Mouse (Mus musculus) embryonic facial prominence, embryonic 11.5 days (tissue): ENCODE data around the gene Lce3c. TPM values are rescaled to one million over a fixed set of nuclear protein-coding genes. Genes with fewer than 3 reads are reported as not detected.

Experiments
- ATAC-seq: fragments of 200-750 bp; cut with Nextera tagmentation; replicated peaks from 2 replicates; pipeline ENCODE4 v1.8.0; 2017; ENCODE audit warnings: low read depth; ENCODE audit not compliant: insufficient number of reproducible peaks, low FRiP score, low TSS enrichment
- DNase-seq: peaks from one replicate; pipeline ENCODE4 v3.0.0-alpha.2; 2015; ENCODE audit warnings: low spot score
- H3K27ac ChIP-seq: fragments of 300-500 bp; sonication (generic); replicated peaks from 2 replicates; pipeline ENCODE4 v1.5.1; 2014; ENCODE audit warnings: mild to moderate bottlenecking, low read depth, low read length, control low read depth
- H3K27me3 ChIP-seq: fragments of 300-500 bp; sonication (generic); 2 replicates; pipeline ENCODE4 v1.6.1; 2014; ENCODE audit warnings: mild to moderate bottlenecking, low read length, moderate library complexity, mixed read lengths; ENCODE audit not compliant: control insufficient read depth, insufficient read depth
- H3K36me3 ChIP-seq: fragments of 300-500 bp; sonication (generic); replicated peaks from 2 replicates; pipeline ENCODE4 v1.6.1; 2014; ENCODE audit warnings: low read depth, mild to moderate bottlenecking, low read length, moderate library complexity, mixed read lengths; ENCODE audit not compliant: control insufficient read depth, insufficient read depth
- H3K4me1 ChIP-seq: fragments of 300-500 bp; sonication (generic); 2 replicates; pipeline ENCODE4 v1.6.1; 2014; ENCODE audit warnings: low read length, mixed read lengths; ENCODE audit not compliant: control insufficient read depth, insufficient read depth
- H3K4me2 ChIP-seq: fragments of 300-500 bp; sonication (generic); 2 replicates; pipeline ENCODE4 v1.6.1; 2014; ENCODE audit warnings: low read depth, mild to moderate bottlenecking, control low read depth, low read length, moderate library complexity
- H3K4me3 ChIP-seq: fragments of 300-500 bp; sonication (generic); 2 replicates; pipeline ENCODE4 v1.5.1; 2014; ENCODE audit warnings: low read depth, low read length, control low read depth
- H3K9ac ChIP-seq: fragments of 300-500 bp; sonication (generic); replicated peaks from 2 replicates; pipeline ENCODE4 v1.6.1; 2014; ENCODE audit warnings: mild to moderate bottlenecking, control low read depth, low read length
- H3K9me3 ChIP-seq: fragments of 300-500 bp; sonication (generic); replicated peaks from 2 replicates; pipeline ENCODE4 v1.6.1; 2016; ENCODE audit warnings: mild to moderate bottlenecking, low read length, inconsistent platforms, mixed read lengths; ENCODE audit not compliant: control insufficient read depth
- WGBS: fragments of 180-500 bp; shearing (Covaris S2); extraction: QIAGEN DNeasy Blood & Tissue Kit; methylation state at CpG from one replicate; pipeline ENCODE4 v1.1.7; 2014; 5-methylcytosine and 5-hydroxymethylcytosine counted together
- polyA plus RNA-seq: library from polyadenylated mRNA; unstranded; fragments of >200 nt; fragmentation: Nextera tagmentation; extraction: Ambion mirVana; gene quantifications from 2 replicates; pipeline ENCODE4 v1.2.1, GENCODE M21; 2014

Gene Lce3c
- polyA plus RNA-seq, 1 experiment from 2014 or later = not detected

DNA sequence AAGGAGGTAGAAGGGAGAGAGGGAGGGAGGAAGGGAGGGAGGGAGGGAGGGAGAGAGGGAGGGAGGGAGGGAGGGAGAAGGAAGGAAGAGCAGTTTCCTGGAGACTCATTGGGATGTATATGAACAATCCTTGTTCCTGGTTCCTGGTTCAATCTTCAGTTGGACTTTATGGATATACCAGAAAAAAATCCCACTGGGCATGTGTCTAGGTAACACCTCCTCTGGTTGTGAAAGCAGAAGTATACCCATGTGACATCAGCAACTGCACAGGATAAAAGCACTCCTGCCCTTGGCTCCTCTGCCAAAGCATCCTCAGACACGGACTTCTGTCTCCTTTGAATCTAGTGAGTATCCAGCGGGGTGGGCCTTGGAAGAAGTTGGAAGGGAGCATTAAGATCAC lies 11.6 kb upstream of the Lce3c start, which contains the start of gene Lce3b:
Lce3b (plus strand) TSS at position 301 of the 400 bp plus-strand sequence.
- H3K4me3 ChIP-seq = no peak within 1 kb of the TSS
- H3K36me3 ChIP-seq = no peaks in the 10 kb centered on the region
- no peak within 1 kb of the TSS for H3K4me2 ChIP-seq
- H3K9ac ChIP-seq = no peak within 1 kb of the TSS
- no peaks in the 10 kb centered on the region for H3K27me3 ChIP-seq
- ATAC-seq (no peak), DNase-seq (no peak)
- H3K9me3 ChIP-seq = no peaks in the 10 kb centered on the region
- no peak within 1 kb of the TSS for H3K27ac ChIP-seq
- WGBS = 58% methylated on average over 2 of the region's 2 CpGs
- no peaks in the 10 kb centered on the region for H3K4me1 ChIP-seq

DNA sequence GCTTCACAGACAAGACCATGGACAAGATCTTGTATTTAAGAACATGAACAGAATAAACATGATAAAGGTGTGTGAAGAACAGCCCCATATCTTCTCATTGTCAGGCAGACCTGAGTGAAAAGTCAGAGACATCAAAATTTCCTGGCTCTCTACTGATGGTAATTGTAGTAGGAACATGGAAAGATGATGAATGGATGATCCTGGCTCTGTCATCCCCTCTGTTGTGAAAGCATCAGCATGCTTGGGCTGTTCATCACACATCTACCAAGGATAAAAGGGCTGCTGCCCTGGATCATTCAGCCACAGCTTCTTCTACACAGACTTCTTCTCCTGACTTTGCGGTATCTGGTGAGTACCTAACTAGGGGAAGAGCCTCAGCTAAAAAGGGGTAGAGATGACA lies 12.8 kb downstream of the Lce3c start, which contains the start of gene Lce3d:
Lce3d (plus strand) TSS at position 301 of the 400 bp plus-strand sequence.
- ATAC-seq (no peak), DNase-seq (no peak)
- no peak within 1 kb of the TSS for H3K9ac ChIP-seq
- H3K27me3 ChIP-seq = no peaks in the 10 kb centered on the region
- no peak within 1 kb of the TSS for H3K4me3 ChIP-seq
- no peak within 1 kb of the TSS for H3K4me2 ChIP-seq
- WGBS = 100% methylated on average over 1 of the region's 1 CpGs
- no peaks in the 10 kb centered on the region for H3K4me1 ChIP-seq
- H3K9me3 ChIP-seq = no peaks in the 10 kb centered on the region
- H3K36me3 ChIP-seq = no peaks in the 10 kb centered on the region
- no peak within 1 kb of the TSS for H3K27ac ChIP-seq

DNA sequence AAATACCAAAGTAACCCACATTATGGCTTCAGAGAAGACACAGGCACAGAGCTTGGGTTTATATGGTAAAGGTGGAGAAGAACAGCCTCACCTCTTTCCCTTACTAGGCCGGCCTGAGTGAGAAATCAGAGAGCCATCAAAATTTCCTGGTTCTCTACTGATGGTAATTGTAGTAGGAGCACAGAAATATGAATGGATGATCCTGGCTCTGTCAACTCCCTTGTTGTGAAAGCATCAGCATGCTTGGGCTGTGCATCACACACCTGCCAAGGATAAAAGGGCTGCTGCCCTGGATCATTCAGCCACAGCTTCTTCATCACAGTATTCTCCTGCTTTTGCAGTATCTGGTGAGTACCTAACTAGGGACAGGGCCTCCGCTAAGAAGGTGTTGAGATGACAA lies 22.5 kb downstream of the Lce3c start, which contains the start of gene Lce3e:
Lce3e (plus strand) TSS at position 301 of the 400 bp plus-strand sequence.
- H3K4me2 ChIP-seq = no peak within 1 kb of the TSS
- no peaks in the 10 kb centered on the region for H3K36me3 ChIP-seq
- H3K27ac ChIP-seq = no peak within 1 kb of the TSS
- H3K4me3 ChIP-seq = no peak within 1 kb of the TSS
- no peaks in the 10 kb centered on the region for H3K4me1 ChIP-seq
- no peaks in the 10 kb centered on the region for H3K9me3 ChIP-seq
- ATAC-seq (no peak), DNase-seq (no peak)
- WGBS = 85% methylated on average over 2 of the region's 2 CpGs
- no peak within 1 kb of the TSS for H3K9ac ChIP-seq
- H3K27me3 ChIP-seq = no peaks in the 10 kb centered on the region

DNA sequence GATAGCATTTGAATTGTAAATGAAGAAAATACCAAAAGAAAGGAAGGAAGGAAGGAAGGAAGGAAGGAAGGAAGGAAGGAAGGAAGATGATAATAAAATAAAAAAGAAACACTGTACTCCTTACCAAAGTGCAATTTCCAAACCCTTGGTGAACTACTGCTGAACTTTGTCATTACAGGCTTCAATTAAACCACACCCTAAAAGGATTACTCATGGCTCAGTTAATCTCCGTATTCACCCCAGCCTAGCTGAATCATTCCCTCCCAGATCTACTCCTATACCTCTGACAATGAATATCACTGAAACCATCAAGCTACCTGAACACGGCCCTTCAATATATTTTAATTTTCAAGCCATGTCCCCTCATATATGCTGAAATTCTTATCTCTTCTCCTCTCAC lies 34.2 kb downstream of the Lce3c start:
- no peaks in the 10 kb centered on the region for H3K27me3 ChIP-seq

DNA sequence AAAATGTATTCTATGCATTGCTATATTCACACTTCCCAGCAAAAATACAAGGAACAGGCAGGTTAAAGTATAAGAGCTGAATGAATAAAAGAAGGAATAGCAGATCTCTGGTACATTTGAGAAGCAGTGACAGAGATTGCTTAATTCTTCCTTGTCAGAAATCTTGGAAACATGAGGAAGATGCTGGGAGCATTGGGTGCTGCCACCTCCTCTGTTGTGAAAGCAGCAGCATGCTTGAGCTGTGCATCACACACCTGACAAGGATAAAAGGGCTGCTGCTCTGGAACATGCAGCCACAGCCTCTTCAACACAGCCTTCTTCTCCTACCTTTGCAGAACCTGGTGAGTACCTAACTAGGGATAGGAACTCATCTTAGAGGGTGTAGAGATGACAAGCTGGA lies 47.6 kb downstream of the Lce3c start, which contains the start of gene Lce3f:
Lce3f (plus strand) TSS at position 301 of the 400 bp plus-strand sequence.
- ATAC-seq = no peak
- Histone ChIP-seq H3K9me3 (no peaks in the 10 kb centered on the region), H3K9ac (no peak within 1 kb of the TSS), H3K27ac (no peak within 1 kb of the TSS), H3K4me2 (no peak within 1 kb of the TSS), H3K27me3 (no peaks in the 10 kb centered on the region), H3K4me3 (no peak within 1 kb of the TSS), H3K4me1 (no peaks in the 10 kb centered on the region), H3K36me3 (no peaks in the 10 kb centered on the region)
- DNase-seq = no peak

More for the DNA sequence above, 34.2 kb downstream of the Lce3c start:
- Histone ChIP-seq H3K4me1 (no peaks in the 10 kb centered on the region), H3K9ac (no peak overlapping the region), H3K9me3 (no peaks in the 10 kb centered on the region), H3K4me3 (no peak overlapping the region), H3K36me3 (no peaks in the 10 kb centered on the region), H3K4me2 (no peak overlapping the region), H3K27ac (no peak overlapping the region)
- DNase-seq (no peak), ATAC-seq (no peak)
- WGBS = 73% methylated on average over 2 of the region's 2 CpGs

Other genes starting within 250 kb of the Lce3c start
- gene Lce1e, start 235.4 kb upstream of the Lce3c start, polyA plus RNA-seq = not detected in 2 replicates
- gene Lce1f, start 224.1 kb upstream of the Lce3c start, polyA plus RNA-seq = not detected in 2 replicates
- not detected in 2 replicates for gene Gm38119, start 205.4 kb upstream of the Lce3c start, polyA plus RNA-seq
- gene Lce1g, start 192.1 kb upstream of the Lce3c start, polyA plus RNA-seq = not detected in 2 replicates
- not detected in 2 replicates for gene Lce1h, start 179.4 kb upstream of the Lce3c start, polyA plus RNA-seq
- gene Lce1i, start 165.6 kb upstream of the Lce3c start, polyA plus RNA-seq = not detected in 2 replicates
- not detected in 2 replicates for gene Lce1j, start 154.0 kb upstream of the Lce3c start, polyA plus RNA-seq
- not detected in 2 replicates for gene Lce1k, start 136.6 kb upstream of the Lce3c start, polyA plus RNA-seq
- not detected in 2 replicates for gene Kprp, start 117.2 kb upstream of the Lce3c start, polyA plus RNA-seq
- gene Lce1l, start 93.2 kb upstream of the Lce3c start, polyA plus RNA-seq = not detected in 2 replicates
- gene 2310050C09Rik, start 74.3 kb upstream of the Lce3c start, polyA plus RNA-seq = not detected in 2 replicates
- gene Lce3a, start 18.3 kb upstream of the Lce3c start, polyA plus RNA-seq = not detected in 2 replicates
- not detected in 2 replicates for gene Lce3b, start 11.5 kb upstream of the Lce3c start, polyA plus RNA-seq
- not detected in 2 replicates for gene Lce3d, start 12.9 kb downstream of the Lce3c start, polyA plus RNA-seq
- not detected in 2 replicates for gene Lce3e, start 22.6 kb downstream of the Lce3c start, polyA plus RNA-seq
- gene Lce3f, start 47.7 kb downstream of the Lce3c start, polyA plus RNA-seq = not detected in 2 replicates
- gene Crct1, start 71.2 kb downstream of the Lce3c start, polyA plus RNA-seq = 0.70 TPM in 1 of 2 replicates, not detected in the other
- not detected in 2 replicates for gene Lce1m, start 74.6 kb downstream of the Lce3c start, polyA plus RNA-seq
- not detected in 2 replicates for gene Gm4858, start 124.3 kb downstream of the Lce3c start, polyA plus RNA-seq
- gene Crnn, start 200.3 kb downstream of the Lce3c start, polyA plus RNA-seq = not detected in 2 replicates